Mouse (Mus musculus): Measurements from ENCODE around the gene Ifit1bl2. TPM values are rescaled to one million over a fixed set of nuclear protein-coding genes. Genes with fewer than 3 reads are reported as not detected.

Gene Ifit1bl2
- 0.87 TPM for polyA plus RNA-seq (2017; shearing (Covaris generic))

GRCm38 (mm10) chr19:34640623-34641022 lies at the start of gene Ifit1bl2, which contains the start of gene Ifit1:
Gene Ifit1bl2 (minus strand): TSS chr19:34640743.
Gene Ifit1 (plus strand): TSS chr19:34640871.

GRCm38 (mm10) chr19:34607237-34608051 lies 33.1 kb downstream of the Ifit1bl2 start, which contains the start of gene Ifit3b:
Gene Ifit3b (plus strand): TSS chr19:34607970.

GRCm38 (mm10) chr19:34601888-34602287 lies 38.7 kb downstream of the Ifit1bl2 start, which contains the start of gene Ifit1bl1:
Gene Ifit1bl1 (minus strand): TSS chr19:34601956.

GRCm38 (mm10) chr19:34583126-34583766 lies 57.3 kb downstream of the Ifit1bl2 start, which contains the start of gene Ifit3:
Gene Ifit3 (plus strand): TSS chr19:34583531.

Other genes starting within 250 kb of the Ifit1bl2 start
- not detected for gene Ch25h, start 165.6 kb downstream of the Ifit1bl2 start, polyA plus RNA-seq (2017; shearing (Covaris generic))
- gene Lipa, start 113.3 kb downstream of the Ifit1bl2 start, polyA plus RNA-seq (2017; shearing (Covaris generic)): 97.1 TPM
- 44.3 TPM for gene Ifit2, start 90.0 kb downstream of the Ifit1bl2 start, polyA plus RNA-seq (2017; shearing (Covaris generic))
- gene Ifit3, start 57.2 kb downstream of the Ifit1bl2 start, polyA plus RNA-seq (2017; shearing (Covaris generic)): 41.6 TPM
- gene Ifit1bl1, start 38.8 kb downstream of the Ifit1bl2 start, polyA plus RNA-seq (2017; shearing (Covaris generic)): 133 TPM
- 8.0 TPM for gene Ifit3b, start 32.8 kb downstream of the Ifit1bl2 start, polyA plus RNA-seq (2017; shearing (Covaris generic))
- gene Ifit1, start 128 bp upstream of the Ifit1bl2 start, polyA plus RNA-seq (2017; shearing (Covaris generic)): 42.9 TPM
- gene Slc16a12, start 106.5 kb upstream of the Ifit1bl2 start, polyA plus RNA-seq (2017; shearing (Covaris generic)): not detected
- 0.28 TPM for gene Pank1, start 238.7 kb upstream of the Ifit1bl2 start, polyA plus RNA-seq (2017; shearing (Covaris generic))

Data from activated CD4-positive, CD25-positive, alpha-beta regulatory T cell, adult 9 weeks (primary cell).